Mouse (Mus musculus): ENCODE measurements around the gene Iqgap3.
A peak's percentile ranks its signal among the peaks of the same experiment; 100 is the strongest.

DNA sequence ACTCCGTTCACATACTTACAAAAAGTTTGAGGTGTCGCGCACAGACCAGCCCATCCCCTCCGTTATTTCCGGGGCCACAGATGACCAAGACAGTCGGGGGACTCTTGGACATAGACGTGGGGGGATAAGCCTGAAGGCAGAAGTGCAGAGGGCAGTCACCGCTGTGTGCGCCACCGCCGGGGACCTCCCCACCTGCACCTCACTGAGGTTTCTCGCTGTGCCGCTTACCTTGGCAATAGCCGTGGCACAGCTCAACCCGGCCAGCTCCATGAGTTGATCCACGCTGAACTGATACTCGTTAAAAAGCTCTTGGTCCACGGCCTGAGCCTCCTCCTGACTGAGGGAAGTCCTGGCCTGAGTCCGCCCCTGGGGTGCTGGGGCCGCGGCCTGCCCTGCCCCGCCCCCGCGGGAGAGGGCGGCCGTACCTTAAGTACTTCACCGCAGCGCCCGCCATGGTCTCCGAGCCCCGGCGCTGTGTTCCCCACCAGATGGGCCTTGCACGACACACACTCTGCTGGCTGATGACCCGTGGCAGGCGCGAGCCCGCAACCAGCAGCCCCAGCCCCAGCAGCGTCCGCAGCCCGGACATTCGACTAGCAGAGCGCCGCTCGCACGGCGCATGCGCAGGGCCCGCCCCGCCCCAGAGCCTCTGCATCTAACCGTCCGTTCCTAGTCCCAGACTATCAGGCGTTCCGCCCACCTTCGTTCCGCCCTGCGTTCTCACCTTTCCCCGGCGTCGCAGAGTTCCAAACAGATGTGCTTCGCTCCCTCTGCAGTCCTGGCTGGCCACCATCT is 23.7 kb upstream of the Iqgap3 start, which contains the start of gene Naxe:
- TF ChIP-seq POLR2A (IDR thresholded peaks at IDR 0.05; ENCODE audit: borderline replicate concordance, insufficient read depth, low read length), result peak; percentile 95
- no peak for TF ChIP-seq CTCF (IDR thresholded peaks at IDR 0.05; ENCODE audit: borderline replicate concordance, insufficient read depth, low read depth, low read length)

Measured in cerebellum, adult 2 months (tissue).